Comparison of ENCODE assay signal across 16 mouse cellular contexts in the genomic region with DNA sequence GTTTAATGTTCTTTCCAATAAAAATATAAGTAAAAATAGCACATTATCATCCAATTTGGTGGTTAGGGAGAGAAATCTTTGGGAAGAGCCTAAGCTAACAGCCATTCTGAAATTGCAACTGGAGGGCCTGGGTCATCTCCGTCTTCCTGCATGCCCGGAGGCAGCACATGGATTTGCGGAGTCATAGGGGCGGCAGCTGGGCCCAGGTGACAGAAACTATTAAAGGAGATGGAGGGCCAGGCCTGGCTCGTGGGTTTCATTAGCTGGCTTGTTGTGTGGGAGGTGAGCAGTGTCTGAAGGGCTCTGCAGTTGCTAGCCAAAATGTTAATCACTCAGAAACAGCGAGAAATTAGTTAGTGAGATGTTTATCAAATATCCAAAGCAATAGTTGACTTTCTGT.
DNase-seq lines count a peak whose midpoint lies in the region; ATAC-seq and TF ChIP-seq lines count a peak whose summit lies in the region.
"Had no signal": no experiment of that assay in that cellular context is flagged by ENCODE, and none has a peak within 500 bp of the region (broad histone marks: within the 10 kb centered on the region; RNA-seq: fewer than 3 reads in every experiment).

No protein-coding gene starts in this region.

- H3K4me1 ChIP-seq in hindbrain, embryonic 11.5 days (replicated peaks; ENCODE audit: control insufficient read depth, insufficient read depth, low read length), result no peaks in the 10 kb centered on the region
- no peaks in the 10 kb centered on the region for H3K4me1 ChIP-seq in hindbrain, embryonic 16.5 days (ENCODE audit: control insufficient read depth, insufficient read depth, low read depth, low read length)
- no peaks in the 10 kb centered on the region for H3K4me1 ChIP-seq in midbrain, embryonic 14.5 days (ENCODE audit: control insufficient read depth, insufficient read depth, low read length)
- H3K4me1 ChIP-seq in midbrain, embryonic 11.5 days (ENCODE audit: control insufficient read depth, insufficient read depth, low read length), result no peaks in the 10 kb centered on the region
- peaks cover 23% of the 10 kb centered on the region for H3K4me1 ChIP-seq in embryonic facial prominence, embryonic 10.5 days
- 0 out of 2 replicates have a peak, but pooled peaks cover 2% of the 10 kb centered on the region for H3K4me1 ChIP-seq in liver, postnatal 0 days (ENCODE audit: insufficient read depth)

- H3K27me3 ChIP-seq in hindbrain, embryonic 11.5 days (ENCODE audit: control insufficient read depth, insufficient read depth, low read length), result no peaks in the 10 kb centered on the region
- H3K27me3 ChIP-seq in hindbrain, embryonic 16.5 days (replicated peaks; ENCODE audit: control insufficient read depth, insufficient read depth, low read length), result no peaks in the 10 kb centered on the region
- H3K27me3 ChIP-seq in midbrain, embryonic 14.5 days (ENCODE audit: control insufficient read depth, insufficient read depth, low read length), result no peaks in the 10 kb centered on the region
- no peaks in the 10 kb centered on the region for H3K27me3 ChIP-seq in midbrain, embryonic 11.5 days (ENCODE audit: control insufficient read depth, insufficient read depth, low read length)
- H3K27me3 ChIP-seq in embryonic facial prominence, embryonic 10.5 days (replicated peaks; ENCODE audit: low read depth, poor library complexity, severe bottlenecking), result no peaks in the 10 kb centered on the region
- no peaks in the 10 kb centered on the region for H3K27me3 ChIP-seq in liver, postnatal 0 days (ENCODE audit: insufficient read depth, low read length)
- H3K27me3 ChIP-seq: embryonic facial prominence, embryonic 13.5 days; neural tube, embryonic 15.5 days had no signal

- peak; percentile 45 for DNase-seq in hindbrain, embryonic 11.5 days (ENCODE audit: low spot score)
- peak; percentile 67 for DNase-seq in midbrain, embryonic 14.5 days
- no peak for DNase-seq in midbrain, embryonic 11.5 days (ENCODE audit: low spot score, missing footprints)
- peak; percentile 75 for DNase-seq in embryonic facial prominence, embryonic 10.5 days (ENCODE audit: low spot score)
- peak; percentile 30 for DNase-seq in mesoderm, embryonic 11.5 days (ENCODE audit: low read depth, low spot score)
- DNase-seq in liver, postnatal 0 days, result no peak
- DNase-seq: adrenal gland, postnatal 36 days; cerebellum, adult 9-11 months; gastrocnemius, postnatal 14 days; heart, postnatal 10 days; lung, embryonic 14.5 days; thymus, postnatal 4 days had no signal

- 45% methylated on average over 6 of the region's 6 CpGs for WGBS in hindbrain, embryonic 11.5 days
- 31% methylated on average over 6 of the region's 6 CpGs for WGBS in hindbrain, embryonic 16.5 days
- WGBS in midbrain, embryonic 14.5 days, result 31% methylated on average over 6 of the region's 6 CpGs
- WGBS in midbrain, embryonic 11.5 days, result 63% methylated on average over 6 of the region's 6 CpGs
- 33% methylated on average over 6 of the region's 6 CpGs for WGBS in embryonic facial prominence, embryonic 10.5 days
- 71% methylated on average over 6 of the region's 6 CpGs for WGBS in liver, postnatal 0 days (ENCODE audit: insufficient replicate concordance)

- no peak overlapping the region for H3K4me3 ChIP-seq in hindbrain, embryonic 11.5 days (ENCODE audit: low read depth, low read length)
- H3K4me3 ChIP-seq in hindbrain, embryonic 16.5 days (ENCODE audit: low read length), result no peak overlapping the region
- H3K4me3 ChIP-seq in midbrain, embryonic 14.5 days (replicated peaks; ENCODE audit: low read depth, low read length), result no peak overlapping the region
- no peak overlapping the region for H3K4me3 ChIP-seq in midbrain, embryonic 11.5 days (ENCODE audit: low read depth, low read length)
- no peak overlapping the region for H3K4me3 ChIP-seq in embryonic facial prominence, embryonic 10.5 days
- H3K4me3 ChIP-seq in liver, postnatal 0 days (ENCODE audit: low read depth, low read length), result no peak overlapping the region
- H3K4me3 ChIP-seq: embryonic facial prominence, embryonic 13.5 days; heart, embryonic 10.5 days; neural tube, embryonic 15.5 days had no signal

- ATAC-seq in hindbrain, embryonic 11.5 days (ENCODE audit: low FRiP score), result no peak
- ATAC-seq in hindbrain, embryonic 16.5 days, result no peak
- no peak for ATAC-seq in midbrain, embryonic 14.5 days (ENCODE audit: low FRiP score, low TSS enrichment)
- ATAC-seq in midbrain, embryonic 11.5 days (ENCODE audit: low FRiP score), result no peak
- no peak for ATAC-seq in liver, postnatal 0 days

- H3K9me3 ChIP-seq in hindbrain, embryonic 11.5 days (ENCODE audit: control insufficient read depth, low read length), result no peaks in the 10 kb centered on the region
- H3K9me3 ChIP-seq in hindbrain, embryonic 16.5 days (ENCODE audit: control insufficient read depth, low read length), result no peaks in the 10 kb centered on the region
- no peaks in the 10 kb centered on the region for H3K9me3 ChIP-seq in midbrain, embryonic 14.5 days (ENCODE audit: control insufficient read depth, low read length)
- H3K9me3 ChIP-seq in midbrain, embryonic 11.5 days (ENCODE audit: control insufficient read depth, low read length), result no peaks in the 10 kb centered on the region
- no peaks in the 10 kb centered on the region for H3K9me3 ChIP-seq in embryonic facial prominence, embryonic 10.5 days
- no peaks in the 10 kb centered on the region for H3K9me3 ChIP-seq in liver, postnatal 0 days (ENCODE audit: low read length)
- H3K9me3 ChIP-seq: embryonic facial prominence, embryonic 13.5 days; heart, embryonic 10.5 days; neural tube, embryonic 15.5 days had no signal

- no peak overlapping the region for H3K9ac ChIP-seq in hindbrain, embryonic 11.5 days (ENCODE audit: low read depth, low read length)
- no peak overlapping the region for H3K9ac ChIP-seq in hindbrain, embryonic 16.5 days (ENCODE audit: low read depth, low read length)
- no peak overlapping the region for H3K9ac ChIP-seq in midbrain, embryonic 14.5 days (replicated peaks; ENCODE audit: low read length)
- H3K9ac ChIP-seq in midbrain, embryonic 11.5 days (ENCODE audit: low read length), result no peak overlapping the region
- no peak overlapping the region for H3K9ac ChIP-seq in liver, postnatal 0 days (replicated peaks)
- H3K9ac ChIP-seq: embryonic facial prominence, embryonic 13.5 days; lung, embryonic 14.5 days; neural tube, embryonic 15.5 days had no signal

- TF ChIP-seq EP300 in liver, postnatal 0 days (IDR thresholded peaks at IDR 0.05; ENCODE audit: low read depth), result no peak

- no peaks in the 10 kb centered on the region for H3K36me3 ChIP-seq in hindbrain, embryonic 11.5 days (ENCODE audit: control insufficient read depth, insufficient read depth, low read length)
- no peaks in the 10 kb centered on the region for H3K36me3 ChIP-seq in hindbrain, embryonic 16.5 days (ENCODE audit: control insufficient read depth, insufficient read depth, low read length)
- no peaks in the 10 kb centered on the region for H3K36me3 ChIP-seq in midbrain, embryonic 14.5 days (ENCODE audit: control insufficient read depth, insufficient read depth, low read length)
- H3K36me3 ChIP-seq in midbrain, embryonic 11.5 days (ENCODE audit: control insufficient read depth, insufficient read depth, low read length), result no peaks in the 10 kb centered on the region
- no peaks in the 10 kb centered on the region for H3K36me3 ChIP-seq in embryonic facial prominence, embryonic 10.5 days (replicated peaks)
- no peaks in the 10 kb centered on the region for H3K36me3 ChIP-seq in liver, postnatal 0 days (replicated peaks; ENCODE audit: insufficient read depth, low read length)
- H3K36me3 ChIP-seq: embryonic facial prominence, embryonic 13.5 days; heart, embryonic 10.5 days; neural tube, embryonic 15.5 days had no signal

- no peak for TF ChIP-seq CTCF in liver, postnatal 0 days (IDR thresholded peaks at IDR 0.05; ENCODE audit: low read depth)

- no peak overlapping the region for H3K27ac ChIP-seq in hindbrain, embryonic 11.5 days (ENCODE audit: low read depth, low read length)
- no peak overlapping the region for H3K27ac ChIP-seq in hindbrain, embryonic 16.5 days (ENCODE audit: low read depth, low read length)
- H3K27ac ChIP-seq in midbrain, embryonic 14.5 days (replicated peaks; ENCODE audit: low read depth, low read length), result no peak overlapping the region
- no peak overlapping the region for H3K27ac ChIP-seq in midbrain, embryonic 11.5 days (ENCODE audit: low read depth, low read length)
- 0 out of 2 replicates have a peak overlapping the region, but pooled peaks have one; percentile 40 for H3K27ac ChIP-seq in embryonic facial prominence, embryonic 10.5 days (replicated peaks)
- no peak overlapping the region for H3K27ac ChIP-seq in liver, postnatal 0 days (ENCODE audit: low read depth)
- H3K27ac ChIP-seq: embryonic facial prominence, embryonic 13.5 days; heart, embryonic 10.5 days; neural tube, embryonic 15.5 days had no signal

- no peak overlapping the region for H3K4me2 ChIP-seq in hindbrain, embryonic 11.5 days (replicated peaks; ENCODE audit: low read depth, low read length)
- H3K4me2 ChIP-seq in hindbrain, embryonic 16.5 days (ENCODE audit: low read length), result no peak overlapping the region
- H3K4me2 ChIP-seq in midbrain, embryonic 14.5 days (ENCODE audit: low read length), result no peak overlapping the region
- no peak overlapping the region for H3K4me2 ChIP-seq in midbrain, embryonic 11.5 days
- H3K4me2 ChIP-seq in liver, postnatal 0 days (ENCODE audit: low read depth, low read length), result no peak overlapping the region
- H3K4me2 ChIP-seq: embryonic facial prominence, embryonic 13.5 days; lung, embryonic 14.5 days; neural tube, embryonic 15.5 days had no signal

Comparison
In these comparisons a context has a peak if more than half of its experiments do, and no peak if none do; other contexts are left out.
1. DNase-seq: peak in hindbrain, embryonic 11.5 days (single experiment), midbrain, embryonic 14.5 days (single experiment), embryonic facial prominence, embryonic 10.5 days (single experiment) and mesoderm, embryonic 11.5 days (single experiment); none in midbrain, embryonic 11.5 days (single experiment) and liver, postnatal 0 days (single experiment).